Mouse (Mus musculus) MEL (cell line): ENCODE results near the gene Tmem179b.

ENCODE experiments used
- NELFE ChIP-seq: IDR thresholded peaks from 2 replicates; pipeline ENCODE4 v1.6.1; 2011; ENCODE audit warnings: low read depth, low read length, improper control_type of control experiment
- POLR2A ChIP-seq, 2 experiments: IDR thresholded peaks; 2 replicates each; pipeline ENCODE4 v1.6.1; 2011 to 2012; ENCODE audit warnings: low read length in 2 of 2, mild to moderate bottlenecking in 2 of 2, control low read depth in 1 of 2, improper control_type of control experiment in 1 of 2, low read depth in 1 of 2, moderate library complexity in 1 of 2; ENCODE audit not compliant: control insufficient read depth in 1 of 2, insufficient read depth in 1 of 2, poor library complexity in 1 of 2

GRCm38 (mm10) chr19:8802130-8802821 is 28.0 kb upstream of the Tmem179b start, which contains the start of gene Zbtb3:
- TF ChIP-seq NELFE (peak; percentile 81), POLR2A (IDR thresholded peaks at IDR 0.05; ENCODE audit: control insufficient read depth in 1 of 2, insufficient read depth in 1 of 2, low read depth in 1 of 2, low read length in 2 of 2, poor library complexity in 1 of 2) (peak; percentile 52 to 86)
